Mouse (Mus musculus): ENCODE results near the gene Hdac4. TPM values are rescaled to one million over a fixed set of nuclear protein-coding genes. Genes with fewer than 3 reads are reported as not detected.

The Hdac4 gene
- 15.4 and 16.5 TPM in 2 replicates for polyA plus RNA-seq (2014; fragmentation: Nextera tagmentation; extraction: Ambion mirVana)

GRCm38 (mm10) chr1:92195360-92196149 lies at the start of gene Hdac4:
Hdac4 (minus strand) TSS chr1:92195699.
- H3K4me1 ChIP-seq (ENCODE audit: control insufficient read depth in 2 of 2, insufficient read depth in 2 of 2, low read length in 2 of 2) = peaks cover 4% of the 10 kb centered on the region in 2 experiments; a peak in 3 of 4 replicates
- H3K9me3 ChIP-seq (ENCODE audit: control insufficient read depth, low read length) = no peaks in the 10 kb centered on the region
- no peak within 1 kb of the TSS for H3K9ac ChIP-seq (ENCODE audit: low read length)
- 62% methylated on average over 13 of the region's 13 CpGs for WGBS
- ATAC-seq (ENCODE audit: insufficient number of reproducible peaks, insufficient read depth, low FRiP score, low read depth) = peak; percentile 73; the same call in 1 of the 2 replicates
- no peaks in the 10 kb centered on the region for H3K27me3 ChIP-seq (ENCODE audit: control insufficient read depth, insufficient read depth, low read length)
- no peak within 1 kb of the TSS for H3K4me2 ChIP-seq (ENCODE audit: low read length)
- no peak within 1 kb of the TSS; a peak in 1 of 4 replicates for H3K27ac ChIP-seq (replicated peaks in 1 of 2; ENCODE audit: control insufficient read depth in 1 of 2, insufficient read depth in 1 of 2, low read depth in 2 of 2, low read length in 2 of 2)
- H3K36me3 ChIP-seq (ENCODE audit: control insufficient read depth, insufficient read depth, low read length) = no peaks in the 10 kb centered on the region
- H3K4me3 ChIP-seq (ENCODE audit: control insufficient read depth in 1 of 2, insufficient read depth in 1 of 2, low read depth in 1 of 2, low read length in 2 of 2) = no peak within 1 kb of the TSS

GRCm38 (mm10) chr1:92243549-92243948 lies 48.0 kb upstream of the Hdac4 start:
- Histone ChIP-seq H3K4me1 (ENCODE audit: control insufficient read depth in 2 of 2, insufficient read depth in 2 of 2, low read length in 2 of 2) (no peaks in the 10 kb centered on the region), H3K9me3 (ENCODE audit: control insufficient read depth, low read length) (no peaks in the 10 kb centered on the region), H3K27me3 (ENCODE audit: control insufficient read depth, insufficient read depth, low read length) (no peaks in the 10 kb centered on the region), H3K27ac (replicated peaks in 1 of 2; ENCODE audit: control insufficient read depth in 1 of 2, insufficient read depth in 1 of 2, low read depth in 2 of 2, low read length in 2 of 2) (no peak overlapping the region), H3K4me3 (ENCODE audit: control insufficient read depth in 1 of 2, insufficient read depth in 1 of 2, low read depth in 1 of 2, low read length in 2 of 2) (no peak overlapping the region), H3K4me2 (ENCODE audit: low read length) (no peak overlapping the region), H3K9ac (ENCODE audit: low read length) (no peak overlapping the region), H3K36me3 (ENCODE audit: control insufficient read depth, insufficient read depth, low read length) (no peaks in the 10 kb centered on the region)
- 87% methylated on average over 8 of the region's 8 CpGs for WGBS
- ATAC-seq (ENCODE audit: insufficient number of reproducible peaks, insufficient read depth, low FRiP score, low read depth) = no peak

GRCm38 (mm10) chr1:92240072-92240471 lies 44.6 kb upstream of the Hdac4 start:
- Histone ChIP-seq H3K36me3 (ENCODE audit: control insufficient read depth, insufficient read depth, low read length) (no peaks in the 10 kb centered on the region), H3K9me3 (ENCODE audit: control insufficient read depth, low read length) (no peaks in the 10 kb centered on the region), H3K27ac (replicated peaks in 1 of 2; ENCODE audit: control insufficient read depth in 1 of 2, insufficient read depth in 1 of 2, low read depth in 2 of 2, low read length in 2 of 2) (no peak overlapping the region), H3K9ac (ENCODE audit: low read length) (no peak overlapping the region), H3K4me3 (ENCODE audit: control insufficient read depth in 1 of 2, insufficient read depth in 1 of 2, low read depth in 1 of 2, low read length in 2 of 2) (no peak overlapping the region), H3K27me3 (ENCODE audit: control insufficient read depth, insufficient read depth, low read length) (no peaks in the 10 kb centered on the region), H3K4me2 (ENCODE audit: low read length) (no peak overlapping the region), H3K4me1 (ENCODE audit: control insufficient read depth in 2 of 2, insufficient read depth in 2 of 2, low read length in 2 of 2) (no peaks in the 10 kb centered on the region)
- 93% methylated on average over 4 of the region's 4 CpGs for WGBS
- ATAC-seq (ENCODE audit: insufficient number of reproducible peaks, insufficient read depth, low FRiP score, low read depth) = no peak

- Histone ChIP-seq H3K4me1 (ENCODE audit: control insufficient read depth in 2 of 2, insufficient read depth in 2 of 2, low read length in 2 of 2) (no peaks in the 10 kb centered on the region), H3K9ac (ENCODE audit: low read length) (no peak overlapping the region), H3K27me3 (ENCODE audit: control insufficient read depth, insufficient read depth, low read length) (no peaks in the 10 kb centered on the region), H3K4me2 (ENCODE audit: low read length) (no peak overlapping the region), H3K27ac (replicated peaks in 1 of 2; ENCODE audit: control insufficient read depth in 1 of 2, insufficient read depth in 1 of 2, low read depth in 2 of 2, low read length in 2 of 2) (no peak overlapping the region), H3K36me3 (ENCODE audit: control insufficient read depth, insufficient read depth, low read length) (no peaks in the 10 kb centered on the region), H3K9me3 (ENCODE audit: control insufficient read depth, low read length) (no peaks in the 10 kb centered on the region), H3K4me3 (ENCODE audit: control insufficient read depth in 1 of 2, insufficient read depth in 1 of 2, low read depth in 1 of 2, low read length in 2 of 2) (no peak overlapping the region)
- WGBS = 85% methylated on average over 4 of the region's 4 CpGs
- no peak for ATAC-seq (ENCODE audit: insufficient number of reproducible peaks, insufficient read depth, low FRiP score, low read depth)
These were observed 40.1 kb upstream of the Hdac4 start for GRCm38 (mm10) chr1:92235600-92235999.

GRCm38 (mm10) chr1:92225297-92225696 lies 29.8 kb upstream of the Hdac4 start:
- WGBS = 83% methylated on average over 2 of the region's 2 CpGs
- no peak overlapping the region for H3K4me2 ChIP-seq (ENCODE audit: low read length)

GRCm38 (mm10) chr1:92223956-92224891 lies 28.7 kb upstream of the Hdac4 start:
- no peak for ATAC-seq (ENCODE audit: insufficient number of reproducible peaks, insufficient read depth, low FRiP score, low read depth)
- Histone ChIP-seq H3K4me2 (ENCODE audit: low read length) (no peak overlapping the region), H3K36me3 (ENCODE audit: control insufficient read depth, insufficient read depth, low read length) (no peaks in the 10 kb centered on the region), H3K4me3 (ENCODE audit: control insufficient read depth in 1 of 2, insufficient read depth in 1 of 2, low read depth in 1 of 2, low read length in 2 of 2) (no peak overlapping the region), H3K9me3 (ENCODE audit: control insufficient read depth, low read length) (no peaks in the 10 kb centered on the region), H3K27me3 (ENCODE audit: control insufficient read depth, insufficient read depth, low read length) (no peaks in the 10 kb centered on the region; the same call in 1 of the 2 replicates), H3K9ac (ENCODE audit: low read length) (no peak overlapping the region), H3K4me1 (ENCODE audit: control insufficient read depth in 2 of 2, insufficient read depth in 2 of 2, low read length in 2 of 2) (0 out of 4 replicates have a peak, but pooled peaks cover 0 to 6% of the 10 kb centered on the region in 2 experiments), H3K27ac (replicated peaks in 1 of 2; ENCODE audit: control insufficient read depth in 1 of 2, insufficient read depth in 1 of 2, low read depth in 2 of 2, low read length in 2 of 2) (no peak overlapping the region)
- 52% methylated on average over 17 of the region's 17 CpGs for WGBS

More at GRCm38 (mm10) chr1:92225297-92225696, 29.8 kb upstream of the Hdac4 start:
- H3K36me3 ChIP-seq (ENCODE audit: control insufficient read depth, insufficient read depth, low read length) = no peaks in the 10 kb centered on the region
- no peak overlapping the region for H3K27ac ChIP-seq (replicated peaks in 1 of 2; ENCODE audit: control insufficient read depth in 1 of 2, insufficient read depth in 1 of 2, low read depth in 2 of 2, low read length in 2 of 2)
- no peak overlapping the region for H3K9ac ChIP-seq (ENCODE audit: low read length)
- H3K4me3 ChIP-seq (ENCODE audit: control insufficient read depth in 1 of 2, insufficient read depth in 1 of 2, low read depth in 1 of 2, low read length in 2 of 2) = no peak overlapping the region
- 0 out of 4 replicates have a peak, but pooled peaks cover 0 to 6% of the 10 kb centered on the region in 2 experiments for H3K4me1 ChIP-seq (ENCODE audit: control insufficient read depth in 2 of 2, insufficient read depth in 2 of 2, low read length in 2 of 2)
- no peak for ATAC-seq (ENCODE audit: insufficient number of reproducible peaks, insufficient read depth, low FRiP score, low read depth)
- H3K9me3 ChIP-seq (ENCODE audit: control insufficient read depth, low read length) = no peaks in the 10 kb centered on the region
- no peaks in the 10 kb centered on the region; the same call in 1 of the 2 replicates for H3K27me3 ChIP-seq (ENCODE audit: control insufficient read depth, insufficient read depth, low read length)

GRCm38 (mm10) chr1:92216710-92217109 lies 21.2 kb upstream of the Hdac4 start:
- Histone ChIP-seq H3K9me3 (ENCODE audit: control insufficient read depth, low read length) (no peaks in the 10 kb centered on the region), H3K9ac (ENCODE audit: low read length) (no peak overlapping the region), H3K4me3 (ENCODE audit: control insufficient read depth in 1 of 2, insufficient read depth in 1 of 2, low read depth in 1 of 2, low read length in 2 of 2) (no peak overlapping the region), H3K27ac (replicated peaks in 1 of 2; ENCODE audit: control insufficient read depth in 1 of 2, insufficient read depth in 1 of 2, low read depth in 2 of 2, low read length in 2 of 2) (no peak overlapping the region), H3K27me3 (ENCODE audit: control insufficient read depth, insufficient read depth, low read length) (no peaks in the 10 kb centered on the region), H3K36me3 (ENCODE audit: control insufficient read depth, insufficient read depth, low read length) (no peaks in the 10 kb centered on the region), H3K4me2 (ENCODE audit: low read length) (no peak overlapping the region), H3K4me1 (ENCODE audit: control insufficient read depth in 2 of 2, insufficient read depth in 2 of 2, low read length in 2 of 2) (peaks cover 21 to 29% of the 10 kb centered on the region in 2 experiments)
- 83% methylated on average over 11 of the region's 11 CpGs for WGBS
- ATAC-seq (ENCODE audit: insufficient number of reproducible peaks, insufficient read depth, low FRiP score, low read depth) = no peak
